Mouse (Mus musculus) embryo, embryonic 11 days (tissue): Measurements from ENCODE around the gene Slc35b2.

Experiments
- DNase-seq: peaks from one replicate; pipeline ENCODE4 v3.0.0-alpha.2; 2015

Slc35b2 gene

DNA sequence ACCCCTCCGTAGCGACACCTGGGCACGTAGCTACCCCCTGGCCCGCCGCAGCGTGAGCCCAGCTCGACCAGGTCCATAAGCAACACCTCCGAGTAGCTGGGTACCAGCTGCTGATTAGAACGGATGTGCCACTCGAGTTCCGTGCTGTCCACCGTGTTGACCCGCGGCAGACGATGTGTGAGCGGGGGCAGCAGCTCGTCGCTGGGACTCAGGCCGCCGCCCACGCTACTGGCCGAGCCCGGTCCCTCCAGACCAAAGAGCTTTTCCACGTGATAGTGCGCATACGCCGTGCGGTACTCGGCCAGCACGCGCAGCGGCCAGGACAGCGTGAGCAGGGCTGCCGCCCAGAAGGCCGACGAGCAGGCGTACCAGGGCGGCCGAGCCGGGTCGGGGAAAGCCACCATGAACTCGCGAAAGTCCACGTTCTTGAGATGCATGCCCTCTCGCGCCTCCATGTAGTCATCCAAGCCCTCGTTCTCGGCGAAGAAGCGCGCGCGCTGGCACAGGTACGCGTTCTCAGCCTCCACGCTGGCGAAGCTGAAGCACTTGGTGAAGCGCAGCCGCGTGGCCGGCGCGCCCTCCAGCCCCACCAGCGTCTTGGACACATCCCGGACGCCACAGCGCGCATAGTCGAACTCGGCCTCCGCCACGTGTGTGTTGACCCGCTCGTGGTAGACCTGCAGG is 18.3 kb upstream of the Slc35b2 start:
- DNase-seq, result peak; percentile 52

DNA sequence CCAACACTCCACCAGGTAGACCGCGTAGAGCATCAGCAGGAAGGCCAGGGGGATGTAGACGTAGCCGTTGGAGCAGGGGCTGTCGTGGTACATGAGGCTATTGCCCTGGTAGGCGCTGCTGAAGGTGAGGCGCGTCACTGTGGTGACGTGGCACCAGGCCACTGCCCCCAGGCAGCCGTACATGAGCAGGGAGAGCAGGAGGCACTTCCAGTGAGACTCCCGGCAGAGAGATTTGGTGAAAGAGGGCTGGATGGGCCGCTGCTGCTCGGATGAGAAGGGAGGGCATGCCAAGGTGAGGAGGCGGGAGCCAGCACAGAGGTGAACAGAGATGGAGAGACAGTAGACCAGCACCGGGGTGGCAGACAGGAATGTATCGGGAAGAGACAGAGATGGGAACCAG is 16.7 kb upstream of the Slc35b2 start:
- no peak for DNase-seq

DNA sequence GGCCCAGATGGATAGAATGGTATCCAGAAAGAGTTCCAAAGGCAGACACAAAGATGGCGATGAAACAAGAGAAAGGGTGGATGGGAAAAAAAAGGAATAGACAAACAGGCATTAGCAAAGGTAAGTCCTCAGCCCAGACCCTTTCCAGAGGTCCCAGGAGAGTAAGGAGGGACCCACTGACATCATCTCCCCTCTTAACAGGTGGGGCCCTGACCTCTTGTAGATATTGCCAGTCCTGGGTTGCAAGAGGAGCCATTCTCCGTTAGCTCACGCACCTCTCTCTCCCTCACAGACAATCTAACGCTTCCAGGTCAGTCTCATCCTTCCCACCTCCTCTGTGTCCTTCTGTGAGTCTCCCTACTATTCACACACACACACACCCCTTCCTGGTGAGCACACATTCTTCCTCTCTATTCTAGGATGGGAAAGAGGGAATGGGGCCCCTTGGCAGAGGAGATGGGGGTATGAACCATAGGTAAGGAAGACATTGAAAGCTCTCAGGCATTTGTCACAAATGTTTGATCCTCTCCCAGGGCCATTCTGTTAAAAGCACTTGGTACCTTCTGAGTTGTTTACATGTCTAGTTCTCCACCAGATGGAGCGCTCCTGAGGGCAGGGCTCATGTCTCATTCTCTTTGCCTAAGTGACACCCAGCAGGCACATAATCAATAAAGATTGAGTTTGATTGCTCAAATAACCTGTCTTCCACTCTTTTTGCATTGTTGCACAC is 16.0 kb upstream of the Slc35b2 start:
- no peak for DNase-seq

DNA sequence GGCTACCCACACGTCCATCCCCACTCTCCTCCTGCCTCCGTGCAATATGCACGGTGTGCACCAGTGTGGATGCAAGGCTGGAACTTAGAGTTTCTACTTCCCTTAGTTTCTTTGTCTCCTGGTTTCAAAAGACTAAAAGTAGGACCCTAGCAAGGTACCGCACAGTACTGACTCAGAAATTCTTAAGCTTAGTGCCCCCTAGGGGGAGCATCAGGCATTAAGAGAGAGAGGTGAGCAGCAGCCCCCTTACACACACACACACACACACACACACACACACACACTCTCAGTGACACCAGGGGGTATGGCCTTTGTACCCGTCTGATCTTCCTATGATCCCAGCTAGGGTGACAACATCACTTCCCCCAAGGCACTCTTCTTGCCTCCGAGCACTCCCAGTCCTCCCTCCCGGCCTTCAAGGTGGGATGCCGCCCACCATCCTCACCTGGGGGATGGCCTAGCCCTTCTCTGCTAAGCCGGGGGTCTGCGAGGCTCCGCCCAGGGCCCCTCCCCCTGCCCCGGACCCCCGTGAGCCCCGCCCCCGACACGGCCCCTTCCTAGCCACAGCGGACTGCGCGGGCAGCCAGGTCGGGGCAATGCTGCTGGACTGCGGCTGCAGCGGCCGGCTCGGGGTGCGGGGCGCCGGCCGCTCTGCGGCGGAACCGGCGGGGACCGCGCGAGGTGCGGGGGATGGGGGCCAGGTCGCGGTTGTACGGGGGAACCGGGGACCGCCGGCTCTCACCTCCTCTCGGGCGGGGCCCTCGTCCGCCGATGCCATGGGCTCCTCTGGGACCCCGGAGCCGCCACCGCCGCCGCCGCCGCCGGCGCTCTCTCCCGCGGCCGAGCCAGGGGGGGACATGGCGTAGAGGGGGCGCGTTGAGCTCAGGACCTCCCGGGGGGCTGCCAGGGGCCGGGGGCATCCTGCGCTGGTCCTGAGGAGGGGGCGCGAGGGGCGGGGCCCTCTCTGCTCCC is 14.8 kb upstream of the Slc35b2 start:
- DNase-seq, result peak; percentile 78

DNA sequence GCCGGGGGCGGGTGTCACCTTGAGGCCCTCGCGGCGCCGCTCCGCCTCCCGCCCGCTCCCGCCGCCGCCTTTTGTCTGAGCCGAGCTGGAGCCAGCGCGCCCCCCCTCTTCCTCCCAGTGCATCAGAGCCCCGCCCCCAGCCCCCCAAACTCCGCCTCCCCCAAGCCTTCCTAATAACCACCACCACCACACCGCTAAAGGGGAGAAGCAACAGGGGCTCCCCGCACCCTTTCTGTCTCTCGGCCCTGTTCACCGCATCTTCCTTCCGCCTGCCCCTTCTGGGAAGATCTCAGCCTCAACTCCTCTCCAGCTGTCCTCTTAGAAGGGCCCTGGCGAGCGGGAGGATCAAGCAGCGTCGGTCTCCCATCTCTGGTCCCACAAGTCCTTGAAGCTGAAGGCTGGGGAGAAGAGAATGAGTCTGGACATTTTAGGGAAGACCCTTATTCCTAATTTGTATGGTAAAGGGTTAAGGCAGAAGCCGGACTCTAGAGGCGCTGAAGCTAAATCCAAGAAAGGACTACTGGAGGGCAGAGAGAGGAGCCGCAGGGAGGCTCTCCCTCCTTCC is 14.0 kb upstream of the Slc35b2 start, which contains the start of gene Tmem151b:
Gene Tmem151b, minus strand, starts transcription at position 61 of the 565 bp plus-strand sequence.
- peak; percentile 83 for DNase-seq

DNA sequence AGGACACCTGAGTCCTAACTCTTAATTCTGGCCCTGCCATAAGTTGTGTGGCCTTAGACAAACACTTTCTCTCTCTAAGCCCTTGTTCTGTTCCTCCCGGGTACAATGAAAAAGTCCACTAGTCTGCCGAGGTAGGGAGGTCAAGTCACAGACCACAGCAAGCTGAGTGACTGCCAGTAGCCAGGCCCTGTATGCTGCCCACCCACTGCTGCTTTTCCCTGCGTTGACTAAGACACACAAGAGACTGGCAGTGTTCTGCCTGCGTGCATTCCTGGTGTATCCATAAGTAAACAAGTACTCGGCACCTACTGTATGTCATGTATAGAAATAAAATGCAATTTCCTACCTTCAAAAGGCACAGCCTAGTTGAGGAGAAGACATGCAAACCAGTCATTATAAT is 13.4 kb upstream of the Slc35b2 start:
- no peak for DNase-seq

DNA sequence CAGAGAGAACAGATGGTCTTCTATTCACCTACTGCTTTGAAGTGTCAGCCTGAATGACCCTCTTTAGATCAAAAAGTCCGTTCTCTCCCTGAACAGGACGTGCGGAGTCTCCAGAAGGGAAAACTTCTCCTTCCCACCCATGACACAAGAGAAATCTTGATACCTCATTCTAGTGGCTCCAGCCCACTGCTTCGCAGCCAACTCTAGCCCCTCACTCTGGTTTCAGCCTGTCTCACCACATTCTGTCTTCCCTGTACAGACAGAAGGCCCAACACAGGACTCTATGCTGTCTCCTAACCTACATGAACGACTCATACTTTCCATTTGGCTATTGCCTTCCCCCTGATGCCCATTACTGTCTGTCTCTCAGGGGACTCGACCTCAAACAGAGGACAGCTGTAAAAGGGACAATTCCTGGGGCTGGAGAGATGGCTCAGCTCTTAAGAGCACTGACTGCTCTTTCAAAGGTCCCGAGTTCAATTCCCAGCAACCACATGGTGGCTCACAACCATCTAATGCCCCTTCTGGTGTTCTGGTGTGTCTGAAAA is 12.4 kb upstream of the Slc35b2 start:
- DNase-seq, result no peak

DNA sequence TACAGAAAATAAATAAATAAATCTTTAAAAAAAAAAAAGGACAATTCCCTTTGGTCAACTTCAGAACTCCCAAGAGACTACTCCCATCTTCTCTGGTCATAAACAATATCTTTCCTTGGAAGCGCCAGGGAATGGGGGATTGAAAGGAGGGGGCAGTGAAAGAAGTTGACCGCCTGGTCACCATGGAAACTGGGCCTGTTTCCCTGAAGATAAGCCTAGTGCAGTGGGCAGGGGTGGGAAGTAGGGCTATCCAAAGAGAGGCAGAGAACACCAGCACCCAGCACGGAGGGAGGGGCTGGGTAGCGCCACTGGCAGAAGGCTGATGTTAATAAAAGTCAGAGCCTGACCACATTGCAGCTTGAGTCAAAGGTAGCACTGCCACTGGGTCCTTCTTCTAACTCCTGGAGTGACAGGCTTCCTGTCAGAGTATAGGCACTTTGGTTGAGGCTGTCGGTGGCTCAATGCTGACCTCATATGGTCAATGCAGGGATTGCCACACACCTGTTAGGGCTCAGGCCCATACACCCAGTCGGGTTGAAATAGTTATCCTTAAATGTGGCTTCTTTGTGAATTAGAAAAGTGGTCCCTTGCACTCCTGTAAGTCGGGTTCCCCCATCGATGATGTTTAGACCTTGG is 11.7 kb upstream of the Slc35b2 start:
- DNase-seq, result peak; percentile 81

DNA sequence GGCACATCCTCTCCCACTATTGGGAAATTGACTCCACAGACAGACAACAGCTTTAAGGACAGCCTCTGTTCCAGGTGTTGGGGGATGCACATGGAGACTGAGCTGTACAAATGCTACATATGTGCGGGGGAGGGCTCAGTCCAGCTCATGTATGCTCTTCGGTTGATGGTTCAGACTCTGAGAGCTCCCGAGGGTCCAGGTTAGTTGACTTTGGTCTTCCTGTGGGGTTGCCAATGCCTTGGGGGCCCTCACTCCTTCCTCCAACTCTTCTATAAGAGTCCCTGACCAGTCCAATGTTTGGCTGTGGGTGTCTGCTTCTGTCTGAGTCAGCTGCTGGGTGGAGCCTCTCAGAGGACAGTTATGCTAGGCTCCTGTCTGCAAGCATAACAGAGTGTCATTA is 10.6 kb upstream of the Slc35b2 start:
- no peak for DNase-seq

DNA sequence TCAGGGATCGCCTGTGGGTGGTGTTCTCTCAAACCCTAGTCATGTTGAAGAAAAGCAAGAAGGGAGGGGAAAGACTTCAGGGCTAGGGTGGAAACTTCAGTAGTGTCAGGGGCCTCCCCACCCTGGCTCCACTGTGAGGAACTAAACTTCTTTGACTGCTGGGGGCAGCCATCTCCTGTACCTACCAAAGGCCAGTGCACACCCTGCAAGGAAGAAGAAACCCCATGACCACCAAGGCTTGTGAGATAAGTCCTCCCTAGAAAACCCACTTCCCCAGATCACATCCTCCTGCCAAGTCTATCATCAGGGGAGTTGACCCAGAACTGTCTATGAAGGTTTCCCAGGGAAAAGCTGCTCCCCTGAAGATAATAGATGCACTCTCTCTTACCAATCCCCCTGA is 9.3 kb upstream of the Slc35b2 start:
- no peak for DNase-seq

DNA sequence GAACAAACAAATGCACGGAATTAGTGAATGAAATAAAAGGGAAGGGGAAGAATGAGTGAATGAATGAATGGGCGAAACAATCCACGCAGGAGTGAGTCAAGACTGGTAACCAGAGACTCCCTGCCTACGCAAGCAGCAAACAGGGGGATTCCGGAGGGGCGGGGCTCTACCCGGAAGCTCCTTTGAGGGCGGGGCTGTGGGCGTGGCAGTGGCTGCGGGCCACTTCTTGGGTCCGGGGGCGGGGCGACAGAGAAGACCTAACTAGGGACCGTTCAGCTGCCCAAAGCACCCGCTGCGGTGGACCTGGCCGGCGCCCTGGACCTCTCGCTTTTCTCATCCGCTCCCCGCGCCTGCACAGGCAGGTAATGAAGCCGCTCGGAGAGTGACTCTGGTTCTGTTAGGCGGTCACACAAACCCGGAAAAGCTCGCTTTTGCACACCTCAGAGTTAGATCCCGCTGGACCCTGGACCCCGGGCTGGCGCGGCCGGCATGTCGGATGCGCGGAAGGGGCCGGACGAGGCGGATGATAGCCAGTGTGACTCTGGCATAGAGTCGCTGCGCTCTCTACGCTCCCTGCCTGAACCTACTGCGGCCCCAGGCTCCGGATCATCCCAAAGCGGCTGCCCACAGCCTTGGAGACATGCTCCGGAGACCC is 8.1 kb upstream of the Slc35b2 start, which contains the start of gene Nfkbie:
Gene Nfkbie, plus strand, starts transcription at position 252 of the 655 bp plus-strand sequence.
- DNase-seq, result peak; percentile 97

DNA sequence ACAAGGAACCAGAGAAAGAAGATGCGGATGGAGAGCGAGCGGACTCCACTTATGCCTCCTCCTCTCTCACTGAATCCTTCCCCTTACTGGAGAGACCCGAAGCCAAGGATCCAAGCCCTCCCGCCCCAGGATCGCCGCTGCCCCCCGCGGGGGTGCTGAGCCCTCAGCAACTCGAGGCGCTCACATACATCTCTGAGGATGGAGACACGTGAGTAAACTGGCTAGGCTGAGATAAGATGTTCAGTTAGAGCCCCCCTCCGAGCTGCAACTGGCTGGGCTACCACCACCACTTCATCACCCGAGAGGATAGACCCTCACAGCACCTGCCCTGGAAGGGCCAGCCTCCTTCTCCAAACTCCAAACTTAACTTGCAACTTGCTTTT is 7.6 kb upstream of the Slc35b2 start:
- no peak for DNase-seq

DNA sequence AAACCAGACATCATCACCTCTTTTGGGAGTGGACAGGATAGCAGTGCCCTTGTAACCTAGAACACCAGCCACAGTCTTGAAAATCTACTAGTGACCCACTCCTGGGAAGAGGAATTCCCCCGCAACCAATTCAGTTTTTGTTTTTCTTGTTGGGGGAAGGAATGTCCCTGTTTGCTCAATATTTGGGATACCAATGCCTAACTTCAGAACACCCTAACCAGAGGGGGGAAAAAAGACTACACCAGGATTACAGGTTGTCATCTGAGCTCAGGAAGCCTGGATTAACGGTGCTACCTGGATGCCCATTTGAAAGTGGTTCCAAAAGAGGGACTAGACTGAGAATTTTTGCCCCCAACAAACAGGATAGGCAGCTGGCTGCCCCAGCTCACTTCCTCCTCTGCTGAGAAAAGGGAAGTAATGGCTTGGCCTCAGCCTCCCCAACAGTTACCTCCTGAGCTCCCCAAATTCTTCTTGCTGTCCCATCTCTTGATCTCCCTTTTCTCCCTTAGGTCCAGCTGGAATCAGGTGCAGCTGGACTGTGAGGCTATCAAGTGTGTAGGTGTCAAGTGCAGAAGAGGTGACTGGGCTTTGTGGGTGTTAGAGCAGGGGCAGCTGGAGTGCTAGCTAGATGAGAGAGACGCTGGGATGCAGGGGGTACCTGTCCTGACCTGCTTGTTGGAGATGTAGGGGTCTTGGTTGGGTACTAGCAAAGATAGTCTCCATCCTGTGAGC is 7.0 kb upstream of the Slc35b2 start:
- no peak for DNase-seq

DNA sequence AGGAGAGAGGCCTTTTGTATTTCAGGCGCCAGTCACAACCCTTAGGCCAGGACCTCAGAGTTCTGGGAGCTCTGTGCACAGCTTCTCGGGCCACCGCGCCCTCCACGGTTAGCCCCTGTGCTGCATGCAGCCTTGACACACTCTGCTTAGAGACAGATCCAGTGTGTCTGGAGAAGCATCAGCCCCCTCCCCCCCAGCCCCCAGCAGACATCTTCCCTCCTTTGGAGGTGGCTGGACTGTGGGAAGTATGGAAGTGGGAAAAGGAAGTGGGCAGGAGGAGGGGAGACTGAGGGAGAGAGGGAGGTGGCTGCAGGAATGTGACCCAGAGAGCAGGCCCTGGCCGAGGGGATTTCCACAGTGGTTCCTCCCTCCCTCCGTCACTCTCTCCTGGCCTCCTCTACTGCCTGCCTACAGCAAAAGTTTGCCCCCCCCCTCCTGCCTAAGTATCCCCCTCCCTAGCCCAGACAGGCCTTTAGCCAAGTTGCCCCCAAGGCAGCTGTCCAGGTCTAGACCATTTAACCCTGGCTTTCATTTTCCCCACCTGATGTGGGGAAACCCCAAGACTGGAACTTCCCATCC is 6.3 kb upstream of the Slc35b2 start:
- no peak for DNase-seq

DNA sequence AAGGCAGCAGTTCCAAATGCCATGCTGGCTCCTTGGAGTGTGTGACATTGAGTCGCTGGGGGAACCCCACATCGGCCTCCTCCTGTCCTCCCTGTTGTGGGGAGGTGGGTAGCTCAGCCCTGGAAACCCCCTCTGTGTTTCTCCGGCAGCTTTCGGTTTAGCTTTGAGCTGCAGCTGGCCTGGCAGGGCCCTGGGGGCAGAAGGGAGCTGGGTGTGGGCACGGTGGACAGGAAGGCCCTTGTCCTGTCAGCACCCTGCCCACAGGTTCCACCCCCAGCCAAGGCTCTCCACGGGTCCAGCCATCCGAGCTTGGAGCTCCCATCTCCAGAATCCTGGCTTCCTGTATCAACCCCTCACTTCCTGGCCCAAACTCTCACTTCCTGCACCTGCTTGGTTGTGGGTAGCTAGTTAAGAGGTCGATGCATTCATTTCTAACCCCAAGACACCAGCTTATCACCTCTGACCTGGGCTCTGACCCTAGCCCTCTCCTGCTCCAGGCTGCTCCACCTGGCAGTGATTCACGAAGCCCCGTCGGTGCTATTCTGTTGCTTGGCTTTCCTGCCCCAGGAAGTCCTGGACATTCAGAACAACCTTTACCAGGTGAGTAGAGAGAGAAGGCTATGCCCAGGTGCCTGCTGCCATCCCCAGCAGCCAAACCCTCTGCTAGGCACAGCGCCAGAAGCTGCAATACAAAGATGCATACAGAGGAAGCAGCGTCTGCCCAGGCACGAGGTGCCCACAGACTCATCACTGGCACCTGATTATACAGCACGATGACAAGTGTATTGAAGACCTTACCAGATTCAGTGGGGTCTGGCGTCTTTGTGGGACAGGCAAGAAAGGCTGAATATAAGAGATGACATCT is 5.4 kb upstream of the Slc35b2 start:
- DNase-seq, result no peak

DNA sequence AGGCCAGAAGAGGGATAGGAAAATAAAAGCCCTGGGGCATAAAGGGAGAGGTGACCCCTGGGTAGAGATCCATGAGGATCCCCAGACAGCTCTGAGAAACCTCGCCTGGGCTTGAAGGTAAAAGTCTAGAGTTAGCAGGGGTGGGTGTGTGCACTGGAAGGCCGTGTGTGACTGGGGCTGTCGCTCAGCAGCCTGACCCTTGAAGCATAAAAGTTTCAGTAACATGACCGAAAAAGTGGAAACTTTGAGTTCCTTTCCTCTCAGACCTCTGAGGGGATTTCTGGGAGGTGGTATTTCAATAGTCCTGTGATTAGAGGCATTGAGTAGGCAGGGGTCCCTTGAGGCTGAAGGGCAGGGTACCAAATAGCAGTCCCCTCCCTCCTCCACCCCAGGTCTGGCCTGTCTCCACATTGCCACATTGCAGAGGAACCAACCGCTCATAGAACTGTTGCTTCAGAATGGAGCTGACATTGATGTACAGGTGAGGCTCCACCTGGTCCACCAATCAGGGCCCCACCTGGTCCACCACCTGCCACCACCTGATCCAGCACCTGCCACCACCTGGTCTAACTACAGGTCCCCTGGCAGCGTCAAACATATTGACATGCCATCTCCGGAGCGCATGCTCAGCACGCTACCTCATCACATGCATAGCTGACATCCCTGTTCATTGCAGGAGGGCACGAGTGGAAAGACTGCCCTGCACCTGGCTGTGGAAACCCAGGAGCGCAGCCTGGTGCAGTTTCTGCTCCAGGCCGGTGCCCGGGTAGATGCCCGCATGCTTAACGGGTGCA is 3.7 kb upstream of the Slc35b2 start:
- no peak for DNase-seq

DNA sequence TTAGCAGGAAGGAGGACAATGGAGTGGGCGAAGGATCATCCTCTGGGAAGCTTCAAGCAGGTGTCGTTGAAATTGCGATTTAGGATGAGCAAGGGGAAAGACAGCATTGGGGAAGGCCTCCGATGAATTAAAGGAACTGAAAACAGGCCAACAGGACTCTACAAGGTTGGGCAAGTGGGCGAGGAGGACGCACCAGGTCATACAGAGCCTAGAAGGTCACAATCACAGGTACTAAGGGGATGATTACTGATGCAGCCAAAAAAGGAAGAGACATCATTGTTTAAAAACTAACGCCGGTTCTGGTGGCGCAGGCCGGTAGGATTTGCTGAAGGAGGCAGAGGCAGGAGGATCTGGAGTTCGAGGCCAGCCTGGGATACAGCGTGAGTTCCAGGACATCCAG is 458 bp upstream of the Slc35b2 start:
- no peak for DNase-seq

DNA sequence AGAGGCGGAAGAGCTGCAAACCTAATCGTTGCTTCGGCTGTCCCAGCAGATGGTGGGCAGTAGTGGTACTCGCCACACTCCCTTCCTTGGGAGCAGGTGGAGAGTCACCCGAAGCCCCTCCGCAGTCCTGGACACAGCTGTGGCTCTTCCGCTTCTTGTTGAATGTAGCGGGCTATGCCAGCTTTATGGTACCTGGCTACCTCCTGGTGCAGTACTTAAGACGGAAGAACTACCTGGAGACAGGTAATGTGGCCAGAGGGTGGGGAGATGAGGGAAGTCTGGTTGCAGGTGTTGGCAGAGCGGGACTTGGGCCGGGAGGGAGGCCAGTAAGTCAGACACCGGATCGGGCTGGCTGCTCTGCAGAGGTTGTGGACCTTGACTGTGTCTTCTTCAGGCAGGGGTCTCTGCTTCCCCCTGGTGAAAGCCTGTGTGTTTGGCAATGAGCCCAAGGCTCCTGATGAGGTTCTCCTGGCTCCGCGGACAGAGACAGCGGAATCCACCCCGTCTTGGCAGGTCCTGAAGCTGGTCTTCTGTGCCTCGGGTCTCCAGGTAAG is 934 bp downstream of the Slc35b2 start:
- DNase-seq, result no peak
